Mouse (Mus musculus) adipose tissue, adult 10 weeks (tissue): ENCODE measurements around the gene Olfr161. TPM values are rescaled to one million over a fixed set of nuclear protein-coding genes. Genes with fewer than 3 reads are reported as not detected.

ENCODE experiments used
- polyA plus RNA-seq: library from polyadenylated mRNA; stranded (reverse); fragments of 350-450 nt; fragmentation: Illumina TruSeq; extraction: RNeasy Lipid Tissue Mini Kit (QIAGEN cat#74804); gene quantifications from one replicate; pipeline ENCODE4 v1.2.3, GENCODE M21; 2014; ENCODE audit warnings: low read depth, low replicate concordance

The Olfr161 gene
- not detected for polyA plus RNA-seq

GRCm38 (mm10) chr16:3590691-3591090 is at the start of gene Olfr161:
Olfr161 (plus strand) TSS chr16:3591042.

Other genes with a start within 250 kb of the Olfr161 start
- gene Mefv, start 127.1 kb downstream of the Olfr161 start, polyA plus RNA-seq: 0.29 TPM
- gene Zfp263, start 153.1 kb downstream of the Olfr161 start, polyA plus RNA-seq: 24.0 TPM
- gene Olfr15, start 239.8 kb downstream of the Olfr161 start, polyA plus RNA-seq: not detected